Mouse (Mus musculus) small intestine, adult 2 months (tissue): ENCODE results near the gene Gm20538.

Experiments
- CTCF ChIP-seq: fragments of 200-500 bp; IDR thresholded peaks from 2 replicates; pipeline ENCODE4 v1.5.1; 2012; ENCODE audit warnings: low read depth, mild to moderate bottlenecking, control low read depth, inconsistent platforms, low read length, moderate library complexity, mixed read lengths; ENCODE audit not compliant: insufficient replicate concordance, insufficient read length; ENCODE audit errors: extremely low read depth
- POLR2A ChIP-seq: fragments of 200-500 bp; IDR thresholded peaks from 2 replicates; pipeline ENCODE4 v1.6.1; 2012; ENCODE audit warnings: low read depth, mild to moderate bottlenecking, control low read depth, inconsistent platforms, low read length, moderate library complexity

GRCm38 (mm10) chr19:44553286-44553685 lies 655 bp upstream of the Gm20538 start:
- TF ChIP-seq CTCF (no peak), POLR2A (no peak)
